Mouse (Mus musculus) MEL (cell line): Measurements from ENCODE around the gene Rom1. TPM values are rescaled to one million over a fixed set of nuclear protein-coding genes. Genes with fewer than 3 reads are reported as not detected.

Experiments
- DNase-seq: peaks from one replicate; pipeline ENCODE4 v3.0.0; 2011; ENCODE audit warnings: low read depth, low spot score
- H3K27ac ChIP-seq: 2 replicates; pipeline ENCODE4 v1.5.1; 2012; ENCODE audit warnings: low read depth, mild to moderate bottlenecking, control low read depth, low read length, moderate library complexity; ENCODE audit not compliant: control insufficient read depth
- H3K27me3 ChIP-seq, 2 experiments: fragments of 150-350 bp in 1 of 2; sonication (generic) in 1 of 2; 2 replicates each; pipeline ENCODE4 v1.6.1; 2012; ENCODE audit warnings: low read length in 2 of 2, mild to moderate bottlenecking in 2 of 2, improper control_type of control experiment in 1 of 2, moderate library complexity in 1 of 2; ENCODE audit not compliant: insufficient read depth in 2 of 2, control insufficient read depth in 1 of 2
- H3K36me3 ChIP-seq, 2 experiments: 2 replicates each; pipeline ENCODE4 v1.6.1; 2012 to 2014; ENCODE audit warnings: low read length in 2 of 2, improper control_type of control experiment in 1 of 2, inconsistent platforms in 1 of 2, mild to moderate bottlenecking in 1 of 2; ENCODE audit not compliant: insufficient read depth in 2 of 2, control insufficient read depth in 1 of 2
- H3K4me1 ChIP-seq, 2 experiments: fragments of 150-350 bp in 1 of 2; sonication (generic) in 1 of 2; 2 replicates each; pipeline ENCODE4 v1.6.1; 2012; ENCODE audit warnings: low read length in 2 of 2, improper control_type of control experiment in 1 of 2, mild to moderate bottlenecking in 1 of 2; ENCODE audit not compliant: insufficient read depth in 2 of 2, control insufficient read depth in 1 of 2
- H3K4me3 ChIP-seq, 2 experiments: fragments of 150-350 bp in 1 of 2; sonication (generic) in 1 of 2; 2 replicates each; pipeline ENCODE4 v1.5.1; 2012; ENCODE audit warnings: low read depth in 2 of 2, low read length in 2 of 2, mild to moderate bottlenecking in 2 of 2, moderate library complexity in 2 of 2, control low read depth in 1 of 2, improper control_type of control experiment in 1 of 2; ENCODE audit not compliant: control insufficient read depth in 1 of 2, insufficient read depth in 1 of 2
- H3K79me2 ChIP-seq: 2 replicates; pipeline ENCODE4 v1.6.1; 2012; ENCODE audit warnings: mild to moderate bottlenecking, low read length, moderate library complexity; ENCODE audit not compliant: control insufficient read depth, poor library complexity, insufficient read depth
- H3K9ac ChIP-seq: 2 replicates; pipeline ENCODE4 v1.6.1; 2012; ENCODE audit warnings: low read depth, mild to moderate bottlenecking, control low read depth, low read length, moderate library complexity; ENCODE audit not compliant: control insufficient read depth, poor library complexity, severe bottlenecking
- H3K9me3 ChIP-seq: fragments of 150-350 bp; sonication (generic); replicated peaks from 2 replicates; pipeline ENCODE4 v1.6.1; 2012; ENCODE audit warnings: mild to moderate bottlenecking, low read length, improper control_type of control experiment, moderate library complexity; ENCODE audit not compliant: insufficient read depth
- CHD1 ChIP-seq: IDR thresholded peaks from 2 replicates; pipeline ENCODE4 v1.6.1; 2012; ENCODE audit warnings: low read depth, mild to moderate bottlenecking, inconsistent platforms, low read length, improper control_type of control experiment
- E2F4 ChIP-seq: IDR thresholded peaks from 2 replicates; pipeline ENCODE4 v1.6.1; 2011; ENCODE audit warnings: low read depth, low read length, improper control_type of control experiment, borderline replicate concordance
- ELF1 ChIP-seq: IDR thresholded peaks from 2 replicates; pipeline ENCODE4 v1.6.1; 2014; ENCODE audit warnings: low read depth, mild to moderate bottlenecking, inconsistent platforms, low read length, improper control_type of control experiment, moderate library complexity
- EP300 ChIP-seq, 2 experiments: IDR thresholded peaks; 2 replicates each; pipeline ENCODE4 v1.6.1; 2011; ENCODE audit warnings: improper control_type of control experiment in 2 of 2, low read length in 2 of 2, low read depth in 1 of 2, mild to moderate bottlenecking in 1 of 2
- GABPA ChIP-seq: IDR thresholded peaks from 2 replicates; pipeline ENCODE4 v1.6.1; 2012; ENCODE audit warnings: low read depth, mild to moderate bottlenecking, inconsistent platforms, low read length, improper control_type of control experiment, moderate library complexity
- GATA1 ChIP-seq: IDR thresholded peaks from 2 replicates; pipeline ENCODE4 v1.6.1; 2011; ENCODE audit warnings: low read depth, low read length, improper control_type of control experiment
- HCFC1 ChIP-seq: IDR thresholded peaks from 2 replicates; pipeline ENCODE4 v1.6.1; 2012; ENCODE audit warnings: low read depth, mild to moderate bottlenecking, inconsistent platforms, low read length, improper control_type of control experiment, moderate library complexity
- KAT2A ChIP-seq: conservative IDR thresholded peaks from 2 replicates; pipeline ENCODE4 v1.6.1; 2012; ENCODE audit warnings: low read depth, low read length, improper control_type of control experiment, inconsistent platforms
- MAFK ChIP-seq: IDR thresholded peaks from 2 replicates; pipeline ENCODE4 v1.6.1; 2011; ENCODE audit warnings: low read depth, mild to moderate bottlenecking, low read length, improper control_type of control experiment, borderline replicate concordance
- MAX ChIP-seq: IDR thresholded peaks from 2 replicates; pipeline ENCODE4 v1.6.1; 2011; ENCODE audit warnings: low read length, improper control_type of control experiment
- MEF2A ChIP-seq: IDR thresholded peaks from 2 replicates; pipeline ENCODE4 v1.6.1; 2014; ENCODE audit warnings: low read depth, mild to moderate bottlenecking, inconsistent platforms, low read length, improper control_type of control experiment; ENCODE audit not compliant: poor library complexity, insufficient replicate concordance, severe bottlenecking; ENCODE audit errors: extremely low read depth
- MYC ChIP-seq: IDR thresholded peaks from 2 replicates; pipeline ENCODE4 v1.6.1; 2011; ENCODE audit warnings: low read depth, mild to moderate bottlenecking, low read length, improper control_type of control experiment, moderate library complexity
- NELFE ChIP-seq: IDR thresholded peaks from 2 replicates; pipeline ENCODE4 v1.6.1; 2011; ENCODE audit warnings: low read depth, low read length, improper control_type of control experiment
- POLR2A ChIP-seq, 2 experiments: IDR thresholded peaks; 2 replicates each; pipeline ENCODE4 v1.6.1; 2011 to 2012; ENCODE audit warnings: low read length in 2 of 2, mild to moderate bottlenecking in 2 of 2, control low read depth in 1 of 2, improper control_type of control experiment in 1 of 2, low read depth in 1 of 2, moderate library complexity in 1 of 2; ENCODE audit not compliant: control insufficient read depth in 1 of 2, insufficient read depth in 1 of 2, poor library complexity in 1 of 2
- RCOR1 ChIP-seq: IDR thresholded peaks from 2 replicates; pipeline ENCODE4 v1.6.1; 2012; ENCODE audit warnings: low read depth, mild to moderate bottlenecking, inconsistent platforms, low read length, improper control_type of control experiment
- SIN3A ChIP-seq: IDR thresholded peaks from 2 replicates; pipeline ENCODE4 v1.6.1; 2012; ENCODE audit warnings: low read length, improper control_type of control experiment, inconsistent platforms
- SMC3 ChIP-seq: IDR thresholded peaks from 2 replicates; pipeline ENCODE4 v1.6.1; 2011; ENCODE audit warnings: low read depth, low read length, improper control_type of control experiment
- TAL1 ChIP-seq: IDR thresholded peaks from 2 replicates; pipeline ENCODE4 v1.6.1; 2012; ENCODE audit warnings: mild to moderate bottlenecking, inconsistent platforms, low read length, moderate library complexity, mixed read lengths
- TBP ChIP-seq: IDR thresholded peaks from 2 replicates; pipeline ENCODE4 v1.8.0; 2011; ENCODE audit warnings: low read depth, low read length, improper control_type of control experiment
- TCF12 ChIP-seq: IDR thresholded peaks from 2 replicates; pipeline ENCODE4 v1.6.1; 2014; ENCODE audit warnings: low read depth, mild to moderate bottlenecking, inconsistent platforms, low read length, improper control_type of control experiment, moderate library complexity
- UBTF ChIP-seq: IDR thresholded peaks from 2 replicates; pipeline ENCODE4 v1.6.1; 2012; ENCODE audit warnings: low read depth, mild to moderate bottlenecking, inconsistent platforms, low read length, improper control_type of control experiment, moderate library complexity, borderline replicate concordance; ENCODE audit not compliant: insufficient read depth
- USF1 ChIP-seq: IDR thresholded peaks from 2 replicates; pipeline ENCODE4 v1.6.1; 2014; ENCODE audit warnings: low read depth, mild to moderate bottlenecking, inconsistent platforms, low read length, improper control_type of control experiment, moderate library complexity
- USF2 ChIP-seq, 2 experiments: IDR thresholded peaks; 2 replicates each; pipeline ENCODE4 v1.6.1; 2011 to 2012; ENCODE audit warnings: improper control_type of control experiment in 2 of 2, low read length in 2 of 2, borderline replicate concordance in 1 of 2, inconsistent platforms in 1 of 2, low read depth in 1 of 2, mild to moderate bottlenecking in 1 of 2; ENCODE audit not compliant: insufficient read depth in 1 of 2
- ZC3H11A ChIP-seq: IDR thresholded peaks from 2 replicates; pipeline ENCODE4 v1.6.1; 2012; ENCODE audit warnings: low read depth, mild to moderate bottlenecking, inconsistent platforms, low read length, improper control_type of control experiment
- ZKSCAN1 ChIP-seq: IDR thresholded peaks from 2 replicates; pipeline ENCODE4 v1.6.1; 2012; ENCODE audit warnings: low read depth, mild to moderate bottlenecking, inconsistent platforms, low read length, improper control_type of control experiment, moderate library complexity
- ZMIZ1 ChIP-seq: IDR thresholded peaks from 2 replicates; pipeline ENCODE4 v1.6.1; 2012; ENCODE audit warnings: low read depth, mild to moderate bottlenecking, inconsistent platforms, low read length, improper control_type of control experiment, moderate library complexity
- polyA plus RNA-seq, 2 experiments: library from polyadenylated mRNA; stranded (reverse) in 1 of 2; unstranded in 1 of 2; fragments of >175 nt in 1 of 2; fragments of >200 nt in 1 of 2; gene quantifications; 2 replicates each; pipeline versions ENCODE4 v1.2.1 to v1.2.4; 2012; ENCODE audit warnings: low replicate concordance in 2 of 2, low read depth in 1 of 2; ENCODE audit not compliant: insufficient read length in 2 of 2, insufficient read depth in 1 of 2, missing spikeins in 1 of 2
- total RNA-seq: library from RNA; depleted of rRNA; stranded (reverse); fragments of 300-350 nt; gene quantifications from 2 replicates; pipeline ENCODE4 v1.2.3, GENCODE M21; 2012

The Rom1 gene
- total and polyA plus RNA-seq, 3 experiments, result 3.1 to 4.1 TPM; not detected in 1

DNA sequence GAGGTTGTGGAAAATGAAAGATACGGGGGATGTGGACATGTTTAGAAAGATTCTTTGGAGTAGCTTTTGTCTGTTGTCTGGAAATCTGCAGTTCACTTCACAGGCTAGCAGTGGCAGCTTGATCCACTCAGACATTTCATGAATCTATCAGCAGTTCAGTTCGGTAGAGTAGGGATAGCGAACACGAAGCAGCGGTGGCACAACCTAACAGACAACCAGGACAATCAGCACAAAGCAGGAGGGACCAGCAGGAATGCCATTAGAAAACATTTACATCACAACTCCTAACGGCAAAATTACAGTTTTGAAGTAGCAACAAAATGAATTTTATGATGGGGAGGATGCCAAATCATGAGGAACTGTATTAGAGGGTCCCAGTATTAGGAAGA is 9.5 kb downstream of the Rom1 start:
- no peak for TF ChIP-seq NELFE
- TF ChIP-seq MAX, result no peak
- TF ChIP-seq SMC3, result no peak
- no peak for TF ChIP-seq USF2 (IDR thresholded peaks at IDR 0.05; ENCODE audit: borderline replicate concordance in 1 of 2, insufficient read depth in 1 of 2, low read depth in 1 of 2, low read length in 2 of 2)
- no peak for TF ChIP-seq ZKSCAN1
- no peak for TF ChIP-seq SIN3A
- no peak for TF ChIP-seq MYC
- no peak for TF ChIP-seq ZC3H11A
- no peak for TF ChIP-seq TCF12
- no peak for TF ChIP-seq RCOR1
- TF ChIP-seq KAT2A, result no peak
- TF ChIP-seq, all 39 proteins: peak for 0
- Histone ChIP-seq H3K79me2 (peaks cover 16% of the 10 kb centered on the region), H3K4me1 (peaks cover 8 to 10% of the 10 kb centered on the region in 2 experiments; a peak in 3 of 4 replicates), H3K4me3 (peak overlapping the region; percentile 83 to 91), H3K9ac (peak overlapping the region; percentile 92), H3K27me3 (no peaks in the 10 kb centered on the region), H3K27ac (peak overlapping the region; percentile 88), H3K9me3 (no peaks in the 10 kb centered on the region), H3K36me3 (peaks cover 1 to 13% of the 10 kb centered on the region in 2 experiments)
- DNase-seq, result no peak

GRCm38 (mm10) chr19:8919000-8919399 is 10.2 kb downstream of the Rom1 start:
- no peak for DNase-seq
- no peak for TF ChIP-seq SMC3
- TF ChIP-seq MAFK, result no peak
- Histone ChIP-seq H3K79me2 (peaks cover 16% of the 10 kb centered on the region), H3K4me1 (peaks cover 8 to 10% of the 10 kb centered on the region in 2 experiments; a peak in 3 of 4 replicates), H3K36me3 (peaks cover 4 to 13% of the 10 kb centered on the region in 2 experiments), H3K27me3 (no peaks in the 10 kb centered on the region), H3K27ac (no peak overlapping the region), H3K9me3 (no peaks in the 10 kb centered on the region), H3K4me3 (no peak overlapping the region), H3K9ac (no peak overlapping the region)

- Histone ChIP-seq H3K9ac (no peak overlapping the region), H3K4me3 (no peak overlapping the region), H3K9me3 (no peaks in the 10 kb centered on the region), H3K4me1 (no peaks in the 10 kb centered on the region), H3K36me3 (peaks cover 0 to 21% of the 10 kb centered on the region in 2 experiments; a peak in 3 of 4 replicates), H3K27me3 (no peaks in the 10 kb centered on the region), H3K79me2 (no peaks in the 10 kb centered on the region), H3K27ac (no peak overlapping the region)
- no peak for DNase-seq
- TF ChIP-seq E2F4 (no peak), POLR2A (IDR thresholded peaks at IDR 0.05; ENCODE audit: control insufficient read depth in 1 of 2, insufficient read depth in 1 of 2, low read depth in 1 of 2, low read length in 2 of 2, poor library complexity in 1 of 2) (no peak), UBTF (no peak), MAFK (no peak), GABPA (no peak), GATA1 (no peak), ZMIZ1 (no peak), EP300 (IDR thresholded peaks at IDR 0.05; ENCODE audit: low read depth in 1 of 2, low read length in 2 of 2) (no peak), TBP (no peak), CHD1 (no peak), TAL1 (no peak), MEF2A (no peak), KAT2A (no peak), USF1 (no peak), HCFC1 (no peak), ELF1 (no peak)
These were observed 14.9 kb downstream of the Rom1 start for GRCm38 (mm10) chr19:8914212-8914611.
